Mouse (Mus musculus) kidney, postnatal 0 days (tissue): Measurements from ENCODE around the gene Sobp. TPM values are rescaled to one million over a fixed set of nuclear protein-coding genes. Genes with fewer than 3 reads are reported as not detected.
A peak's percentile ranks its signal among the peaks of the same experiment; 100 is the strongest.

Experiments used
- ATAC-seq: fragments of 200-750 bp; cut with Nextera tagmentation; replicated peaks from 2 replicates; pipeline ENCODE4 v1.8.0; 2017; ENCODE audit warnings: low read depth, moderate number of reproducible peaks, moderate TSS enrichment, moderate library complexity; ENCODE audit not compliant: low FRiP score
- DNase-seq: peaks from one replicate; pipeline ENCODE4 v3.0.0-alpha.2; 2016; ENCODE audit warnings: low spot score
- H3K27ac ChIP-seq: fragments of 300-500 bp; sonication (generic); 2 replicates; pipeline ENCODE4 v1.5.1; 2014; ENCODE audit warnings: mild to moderate bottlenecking
- H3K27me3 ChIP-seq: fragments of 300-500 bp; sonication (generic); 2 replicates; pipeline ENCODE4 v1.6.1; 2014; ENCODE audit warnings: low read length, mixed read lengths; ENCODE audit not compliant: insufficient read depth
- H3K36me3 ChIP-seq: fragments of 300-500 bp; sonication (generic); 2 replicates; pipeline ENCODE4 v1.6.1; 2014; ENCODE audit warnings: low read length, mixed read lengths; ENCODE audit not compliant: insufficient read depth
- H3K4me1 ChIP-seq: fragments of 300-500 bp; sonication (generic); replicated peaks from 2 replicates; pipeline ENCODE4 v1.6.1; 2014; ENCODE audit warnings: antibody characterized with exemption, low read length, mixed read lengths; ENCODE audit not compliant: insufficient read depth
- H3K4me2 ChIP-seq: fragments of 300-500 bp; sonication (generic); 2 replicates; pipeline ENCODE4 v1.6.1; 2014; ENCODE audit warnings: mild to moderate bottlenecking, low read length, moderate library complexity, mixed read lengths
- H3K4me3 ChIP-seq: fragments of 300-500 bp; sonication (generic); replicated peaks from 2 replicates; pipeline ENCODE4 v1.5.1; 2014; ENCODE audit warnings: low read depth, low read length
- H3K9ac ChIP-seq: fragments of 300-500 bp; sonication (generic); 2 replicates; pipeline ENCODE4 v1.6.1; 2014; ENCODE audit warnings: low read depth, low read length
- H3K9me3 ChIP-seq: fragments of 300-500 bp; sonication (generic); replicated peaks from 2 replicates; pipeline ENCODE4 v1.6.1; 2016; ENCODE audit warnings: low read length, inconsistent platforms, mixed read lengths
- CTCF ChIP-seq: IDR thresholded peaks from 2 replicates; pipeline ENCODE4 v1.5.1; 2016; ENCODE audit warnings: antibody characterized with exemption, low read depth, mild to moderate bottlenecking, moderate library complexity
- WGBS: fragments of 180-500 bp; shearing (Covaris S2); extraction: QIAGEN DNeasy Blood & Tissue Kit; methylation state at CpG from one replicate; pipeline ENCODE4 v1.1.7; 2014; 5-methylcytosine and 5-hydroxymethylcytosine counted together
- polyA plus RNA-seq: library from polyadenylated mRNA; unstranded; fragments of >200 nt; fragmentation: Nextera tagmentation; extraction: Ambion mirVana; gene quantifications from 2 replicates; pipeline ENCODE4 v1.2.1, GENCODE M21; 2015

The Sobp gene
- polyA plus RNA-seq, 1 experiment from 2014 or later = 1.2 TPM

GRCm38 (mm10) chr10:43120688-43121450, 53.5 kb downstream of the Sobp start:
- 29% methylated on average over 8 of the region's 8 CpGs for WGBS
- Histone ChIP-seq H3K27me3 (no peaks in the 10 kb centered on the region), H3K4me3 (no peak overlapping the region), H3K4me1 (no peaks in the 10 kb centered on the region), H3K27ac (no peak overlapping the region), H3K9me3 (no peaks in the 10 kb centered on the region), H3K9ac (no peak overlapping the region), H3K36me3 (no peaks in the 10 kb centered on the region), H3K4me2 (no peak overlapping the region)
- TF ChIP-seq CTCF = no peak
- ATAC-seq = no peak
- peak; percentile 46 for DNase-seq

GRCm38 (mm10) chr10:43116083-43116927, 58.0 kb downstream of the Sobp start:
- Histone ChIP-seq H3K27me3 (no peaks in the 10 kb centered on the region), H3K9ac (no peak overlapping the region), H3K9me3 (no peaks in the 10 kb centered on the region), H3K4me3 (no peak overlapping the region), H3K27ac (no peak overlapping the region), H3K4me1 (no peaks in the 10 kb centered on the region), H3K36me3 (no peaks in the 10 kb centered on the region), H3K4me2 (no peak overlapping the region)
- 72% methylated on average over 3 of the region's 3 CpGs for WGBS
- no peak for DNase-seq
- no peak for TF ChIP-seq CTCF
- ATAC-seq = no peak

- H3K36me3 ChIP-seq = no peaks in the 10 kb centered on the region
- H3K9ac ChIP-seq = no peak overlapping the region
- H3K4me2 ChIP-seq = no peak overlapping the region
- DNase-seq (no peak), ATAC-seq (no peak)
- no peaks in the 10 kb centered on the region for H3K9me3 ChIP-seq
- no peak for TF ChIP-seq CTCF
- 90% methylated on average over 7 of the region's 7 CpGs for WGBS
- no peaks in the 10 kb centered on the region for H3K27me3 ChIP-seq
- no peaks in the 10 kb centered on the region for H3K4me1 ChIP-seq
- H3K27ac ChIP-seq = no peak overlapping the region
- no peak overlapping the region for H3K4me3 ChIP-seq
Observed at GRCm38 (mm10) chr10:43112296-43112695, 62.0 kb downstream of the Sobp start.

- H3K27ac ChIP-seq = no peak overlapping the region
Observed at GRCm38 (mm10) chr10:43106616-43107015, 67.7 kb downstream of the Sobp start.

GRCm38 (mm10) chr10:43106196-43106595, 68.1 kb downstream of the Sobp start:
- H3K9ac ChIP-seq = no peak overlapping the region
- no peaks in the 10 kb centered on the region for H3K27me3 ChIP-seq
- H3K4me3 ChIP-seq = no peak overlapping the region
- no peaks in the 10 kb centered on the region for H3K9me3 ChIP-seq
- no peak overlapping the region for H3K4me2 ChIP-seq
- H3K4me1 ChIP-seq = no peaks in the 10 kb centered on the region
- H3K36me3 ChIP-seq = no peaks in the 10 kb centered on the region
- no peak overlapping the region for H3K27ac ChIP-seq
- no peak for TF ChIP-seq CTCF
- DNase-seq (no peak), ATAC-seq (no peak)
- 73% methylated on average over 7 of the region's 7 CpGs for WGBS

More at GRCm38 (mm10) chr10:43106616-43107015, 67.7 kb downstream of the Sobp start:
- ATAC-seq = no peak
- WGBS = 77% methylated on average over 8 of the region's 8 CpGs
- Histone ChIP-seq H3K4me1 (no peaks in the 10 kb centered on the region), H3K9me3 (no peaks in the 10 kb centered on the region), H3K9ac (no peak overlapping the region), H3K4me2 (no peak overlapping the region), H3K27me3 (no peaks in the 10 kb centered on the region), H3K36me3 (no peaks in the 10 kb centered on the region), H3K4me3 (no peak overlapping the region)
- DNase-seq = no peak
- no peak for TF ChIP-seq CTCF

GRCm38 (mm10) chr10:43100513-43100912, 73.8 kb downstream of the Sobp start:
- Histone ChIP-seq H3K36me3 (no peaks in the 10 kb centered on the region), H3K9ac (no peak overlapping the region), H3K4me1 (0 out of 2 replicates have a peak, but pooled peaks cover 4% of the 10 kb centered on the region), H3K9me3 (no peaks in the 10 kb centered on the region), H3K4me2 (no peak overlapping the region), H3K27ac (no peak overlapping the region), H3K4me3 (no peak overlapping the region), H3K27me3 (no peaks in the 10 kb centered on the region)
- WGBS = 49% methylated on average over 5 of the region's 5 CpGs
- TF ChIP-seq CTCF = no peak
- no peak for ATAC-seq
- DNase-seq = peak; percentile 31
